Mouse (Mus musculus): ENCODE measurements around the gene Snx18. TPM values are rescaled to one million over a fixed set of nuclear protein-coding genes. Genes with fewer than 3 reads are reported as not detected.
A peak's percentile ranks its signal among the peaks of the same experiment; 100 is the strongest.

Gene Snx18
- polyA plus RNA-seq, 1 experiment from 2014 or later: 31.5 TPM

DNA sequence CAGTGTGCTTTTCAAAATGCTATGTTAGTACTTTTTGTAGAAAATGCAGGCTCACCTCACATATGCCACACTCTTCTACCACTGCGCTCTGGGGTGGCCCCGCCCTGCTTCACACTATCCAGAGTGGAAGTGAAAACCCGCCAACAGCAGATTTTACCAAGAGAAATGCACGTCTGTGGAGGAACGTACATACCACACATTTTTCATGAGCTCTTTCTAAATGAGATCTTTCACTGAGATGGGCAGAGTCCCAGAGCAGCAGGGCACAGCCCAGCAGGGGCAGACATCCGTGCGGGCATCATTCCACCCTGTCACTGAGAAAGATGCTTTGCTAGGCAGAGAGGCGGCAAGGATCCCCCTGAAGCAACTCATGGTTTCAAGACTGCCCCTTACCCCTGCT is 22.4 kb downstream of the Snx18 start:
- 44% methylated on average over 8 of the region's 8 CpGs for WGBS
- peak overlapping the region; percentile 41 for H3K27ac ChIP-seq (replicated peaks; ENCODE audit: low read depth, low read length)
- no peak overlapping the region for H3K4me3 ChIP-seq (ENCODE audit: low read depth, low read length)
- peaks cover 40% of the 10 kb centered on the region for H3K36me3 ChIP-seq (ENCODE audit: control insufficient read depth, insufficient read depth, low read length)
- H3K9ac ChIP-seq (ENCODE audit: low read depth, low read length): no peak overlapping the region
- DNase-seq (ENCODE audit: low spot score) (peak; percentile 62), ATAC-seq (ENCODE audit: low read depth) (peak; percentile 55)
- no peak overlapping the region for H3K4me2 ChIP-seq (ENCODE audit: low read depth, low read length)
- H3K27me3 ChIP-seq (replicated peaks; ENCODE audit: control insufficient read depth, insufficient read depth, low read length): no peaks in the 10 kb centered on the region
- no peaks in the 10 kb centered on the region for H3K9me3 ChIP-seq (ENCODE audit: control insufficient read depth, low read length)
- peaks cover 25% of the 10 kb centered on the region for H3K4me1 ChIP-seq (ENCODE audit: control insufficient read depth, insufficient read depth, low read length)

DNA sequence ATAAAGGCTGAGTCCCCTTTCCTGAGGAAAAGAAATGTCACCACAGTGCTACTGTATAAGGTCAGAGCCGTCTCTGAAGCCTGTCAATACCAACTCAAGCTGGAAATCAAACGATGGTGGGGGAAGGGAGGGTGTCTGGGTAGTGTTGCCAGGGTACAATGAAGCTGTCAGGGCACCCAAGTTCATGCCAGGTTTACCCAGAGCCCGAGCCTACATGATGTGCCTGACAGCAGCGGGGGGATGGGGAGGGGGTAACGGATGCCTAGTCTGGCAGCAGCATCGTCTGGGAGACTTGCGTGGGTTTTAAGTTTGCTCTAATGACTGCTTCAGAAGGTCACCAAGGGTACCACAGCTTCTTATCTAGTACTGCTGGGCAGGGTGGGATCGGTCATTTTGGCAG is 23.1 kb downstream of the Snx18 start:
- ATAC-seq (ENCODE audit: low read depth) (no peak), DNase-seq (ENCODE audit: low spot score) (no peak)
- Histone ChIP-seq H3K36me3 (ENCODE audit: control insufficient read depth, insufficient read depth, low read length) (peaks cover 47% of the 10 kb centered on the region), H3K4me3 (ENCODE audit: low read depth, low read length) (no peak overlapping the region), H3K4me2 (ENCODE audit: low read depth, low read length) (no peak overlapping the region), H3K9me3 (ENCODE audit: control insufficient read depth, low read length) (no peaks in the 10 kb centered on the region), H3K9ac (ENCODE audit: low read depth, low read length) (no peak overlapping the region), H3K27ac (replicated peaks; ENCODE audit: low read depth, low read length) (peak overlapping the region; percentile 40), H3K4me1 (ENCODE audit: control insufficient read depth, insufficient read depth, low read length) (peaks cover 25% of the 10 kb centered on the region), H3K27me3 (replicated peaks; ENCODE audit: control insufficient read depth, insufficient read depth, low read length) (no peaks in the 10 kb centered on the region)
- 75% methylated on average over 8 of the region's 8 CpGs for WGBS

DNA sequence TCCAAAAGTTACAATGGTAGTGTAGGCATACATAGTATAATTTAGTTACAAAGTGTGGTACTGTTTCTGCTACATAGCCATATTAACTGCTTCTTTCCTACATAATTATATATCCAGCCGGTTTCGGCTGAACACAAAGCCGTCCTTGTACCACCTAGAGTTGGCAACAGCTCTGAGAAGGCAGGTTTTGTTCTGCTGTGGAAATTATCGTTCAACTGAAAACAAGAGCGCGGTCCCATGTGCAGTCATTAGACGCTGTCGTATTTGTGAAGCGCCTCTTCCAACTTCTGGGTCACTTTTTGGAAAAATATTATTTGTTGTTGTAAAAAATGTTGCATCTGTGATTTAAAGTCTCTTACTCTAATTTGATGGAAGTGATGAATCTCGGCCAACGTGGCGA is 24.0 kb downstream of the Snx18 start:
- no peak for ATAC-seq (ENCODE audit: low read depth)
- DNase-seq (ENCODE audit: low spot score): no peak
- Histone ChIP-seq H3K27me3 (replicated peaks; ENCODE audit: control insufficient read depth, insufficient read depth, low read length) (no peaks in the 10 kb centered on the region), H3K9me3 (ENCODE audit: control insufficient read depth, low read length) (no peaks in the 10 kb centered on the region), H3K4me3 (ENCODE audit: low read depth, low read length) (no peak overlapping the region), H3K4me1 (ENCODE audit: control insufficient read depth, insufficient read depth, low read length) (peaks cover 25% of the 10 kb centered on the region), H3K4me2 (ENCODE audit: low read depth, low read length) (no peak overlapping the region), H3K27ac (replicated peaks; ENCODE audit: low read depth, low read length) (peak overlapping the region; percentile 40; the same call in 1 of the 2 replicates), H3K36me3 (ENCODE audit: control insufficient read depth, insufficient read depth, low read length) (peaks cover 48% of the 10 kb centered on the region), H3K9ac (ENCODE audit: low read depth, low read length) (no peak overlapping the region)
- 81% methylated on average over 12 of the region's 12 CpGs for WGBS

DNA sequence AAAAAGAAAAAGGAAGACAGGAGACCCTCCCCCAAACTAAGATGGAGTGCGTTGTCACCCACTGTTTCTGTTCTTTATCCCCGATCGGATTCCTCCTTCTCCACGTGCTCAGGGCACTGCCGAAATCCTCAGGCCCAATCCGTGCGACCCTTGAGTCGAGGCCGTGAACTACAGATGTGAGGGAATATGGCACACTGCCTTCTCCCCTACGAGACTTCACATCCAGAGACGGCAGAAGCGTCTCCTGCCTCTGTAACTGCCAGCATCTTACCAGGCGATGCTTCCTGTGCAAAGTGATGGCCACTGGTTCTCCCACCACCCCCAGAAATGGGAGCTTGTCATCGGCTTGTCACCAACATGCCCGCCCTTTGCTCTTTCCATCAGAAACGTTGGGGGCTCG is 24.7 kb downstream of the Snx18 start:
- ATAC-seq (ENCODE audit: low read depth): no peak
- WGBS: 77% methylated on average over 17 of the region's 17 CpGs
- Histone ChIP-seq H3K9ac (ENCODE audit: low read depth, low read length) (no peak overlapping the region), H3K4me1 (ENCODE audit: control insufficient read depth, insufficient read depth, low read length) (peaks cover 25% of the 10 kb centered on the region), H3K9me3 (ENCODE audit: control insufficient read depth, low read length) (no peaks in the 10 kb centered on the region), H3K27me3 (replicated peaks; ENCODE audit: control insufficient read depth, insufficient read depth, low read length) (no peaks in the 10 kb centered on the region), H3K4me3 (ENCODE audit: low read depth, low read length) (no peak overlapping the region), H3K4me2 (ENCODE audit: low read depth, low read length) (no peak overlapping the region), H3K36me3 (ENCODE audit: control insufficient read depth, insufficient read depth, low read length) (peaks cover 47% of the 10 kb centered on the region), H3K27ac (replicated peaks; ENCODE audit: low read depth, low read length) (peak overlapping the region; percentile 44; the same call in 1 of the 2 replicates)
- no peak for DNase-seq (ENCODE audit: low spot score)

DNA sequence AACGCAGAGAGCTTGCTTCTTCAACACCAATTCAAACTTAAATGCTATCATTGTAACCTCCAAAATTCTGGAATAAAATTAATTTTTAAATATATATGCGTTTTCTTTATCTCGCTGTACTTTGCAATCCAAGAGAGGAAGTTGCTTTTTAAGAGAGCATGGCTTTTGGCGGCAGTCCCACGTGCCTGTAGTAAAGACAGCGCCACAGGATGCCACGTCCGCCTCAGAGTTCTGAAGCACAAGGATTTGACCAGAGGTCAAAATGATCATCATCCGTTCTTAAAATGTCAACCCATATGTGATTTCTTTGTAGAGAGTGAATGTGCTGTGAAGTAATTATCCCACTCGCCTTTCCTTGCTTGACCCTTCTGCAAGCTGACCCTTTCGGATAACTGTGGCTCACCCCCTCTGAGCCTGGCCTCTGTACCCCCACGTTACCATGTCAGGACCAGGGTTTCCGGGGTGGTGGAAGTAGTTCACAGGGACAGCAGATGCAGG is 25.6 kb downstream of the Snx18 start:
- H3K9me3 ChIP-seq (ENCODE audit: control insufficient read depth, low read length): no peaks in the 10 kb centered on the region
- ATAC-seq (ENCODE audit: low read depth): no peak
- peaks cover 44% of the 10 kb centered on the region for H3K36me3 ChIP-seq (ENCODE audit: control insufficient read depth, insufficient read depth, low read length)
- no peaks in the 10 kb centered on the region for H3K27me3 ChIP-seq (replicated peaks; ENCODE audit: control insufficient read depth, insufficient read depth, low read length)
- WGBS: 83% methylated on average over 13 of the region's 13 CpGs
- H3K4me3 ChIP-seq (ENCODE audit: low read depth, low read length): no peak overlapping the region
- no peak for DNase-seq (ENCODE audit: low spot score)
- H3K9ac ChIP-seq (ENCODE audit: low read depth, low read length): no peak overlapping the region
- H3K4me2 ChIP-seq (ENCODE audit: low read depth, low read length): no peak overlapping the region
- H3K27ac ChIP-seq (replicated peaks; ENCODE audit: low read depth, low read length): no peak overlapping the region
- peaks cover 28% of the 10 kb centered on the region for H3K4me1 ChIP-seq (ENCODE audit: control insufficient read depth, insufficient read depth, low read length)

DNA sequence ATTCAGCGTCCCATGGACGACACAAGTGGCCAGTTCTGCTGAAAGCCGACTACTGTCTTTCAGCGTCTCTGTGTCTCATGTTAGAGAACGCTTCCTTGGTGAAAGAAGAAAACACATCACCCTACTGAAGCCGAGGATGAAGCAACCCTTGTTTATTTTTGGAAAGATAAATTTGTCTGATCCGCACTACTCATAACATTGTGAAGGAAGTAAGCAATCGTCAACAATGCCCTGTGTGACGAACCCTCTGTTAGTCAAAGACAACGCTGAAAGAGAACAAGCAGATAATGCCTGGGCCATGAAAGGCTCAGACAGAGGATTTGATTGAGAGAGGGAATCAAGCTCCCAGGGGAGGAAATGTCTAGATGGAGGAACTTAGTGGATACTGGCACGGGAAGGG is 27.0 kb downstream of the Snx18 start:
- Histone ChIP-seq H3K36me3 (ENCODE audit: control insufficient read depth, insufficient read depth, low read length) (peaks cover 44% of the 10 kb centered on the region), H3K4me2 (ENCODE audit: low read depth, low read length) (no peak overlapping the region), H3K9ac (ENCODE audit: low read depth, low read length) (no peak overlapping the region), H3K4me1 (ENCODE audit: control insufficient read depth, insufficient read depth, low read length) (peaks cover 26% of the 10 kb centered on the region), H3K27me3 (replicated peaks; ENCODE audit: control insufficient read depth, insufficient read depth, low read length) (no peaks in the 10 kb centered on the region), H3K27ac (replicated peaks; ENCODE audit: low read depth, low read length) (no peak overlapping the region), H3K9me3 (ENCODE audit: control insufficient read depth, low read length) (no peaks in the 10 kb centered on the region), H3K4me3 (ENCODE audit: low read depth, low read length) (no peak overlapping the region)
- ATAC-seq (ENCODE audit: low read depth): no peak
- DNase-seq (ENCODE audit: low spot score): no peak
- 86% methylated on average over 11 of the region's 11 CpGs for WGBS

DNA sequence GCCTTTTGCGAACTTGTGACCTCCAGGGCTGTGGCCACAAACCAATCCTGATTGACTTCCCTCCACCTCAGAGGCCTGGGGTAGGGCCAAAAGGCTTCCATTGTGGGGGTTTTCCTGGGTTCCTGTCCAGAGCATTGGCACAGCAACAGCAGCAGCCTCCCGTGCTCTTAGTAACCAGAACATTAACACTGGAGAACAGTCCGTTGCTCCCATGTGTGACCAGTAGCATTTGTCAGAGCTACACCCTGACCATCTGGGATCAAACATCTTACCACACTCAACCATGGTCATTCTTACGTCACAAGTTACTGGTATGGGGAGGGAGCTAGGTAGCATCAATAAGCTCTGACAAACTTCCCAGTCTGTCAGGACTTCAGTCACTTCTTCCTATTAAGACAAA is 28.1 kb downstream of the Snx18 start:
- 93% methylated on average over 4 of the region's 4 CpGs for WGBS
- no peak overlapping the region for H3K9ac ChIP-seq (ENCODE audit: low read depth, low read length)
- peaks cover 15% of the 10 kb centered on the region for H3K4me1 ChIP-seq (ENCODE audit: control insufficient read depth, insufficient read depth, low read length)
- no peak overlapping the region for H3K27ac ChIP-seq (replicated peaks; ENCODE audit: low read depth, low read length)
- no peak overlapping the region for H3K4me3 ChIP-seq (ENCODE audit: low read depth, low read length)
- no peaks in the 10 kb centered on the region for H3K9me3 ChIP-seq (ENCODE audit: control insufficient read depth, low read length)
- H3K36me3 ChIP-seq (ENCODE audit: control insufficient read depth, insufficient read depth, low read length): peaks cover 44% of the 10 kb centered on the region
- no peak for ATAC-seq (ENCODE audit: low read depth)
- no peak overlapping the region for H3K4me2 ChIP-seq (ENCODE audit: low read depth, low read length)
- H3K27me3 ChIP-seq (replicated peaks; ENCODE audit: control insufficient read depth, insufficient read depth, low read length): no peaks in the 10 kb centered on the region
- DNase-seq (ENCODE audit: low spot score): no peak

DNA sequence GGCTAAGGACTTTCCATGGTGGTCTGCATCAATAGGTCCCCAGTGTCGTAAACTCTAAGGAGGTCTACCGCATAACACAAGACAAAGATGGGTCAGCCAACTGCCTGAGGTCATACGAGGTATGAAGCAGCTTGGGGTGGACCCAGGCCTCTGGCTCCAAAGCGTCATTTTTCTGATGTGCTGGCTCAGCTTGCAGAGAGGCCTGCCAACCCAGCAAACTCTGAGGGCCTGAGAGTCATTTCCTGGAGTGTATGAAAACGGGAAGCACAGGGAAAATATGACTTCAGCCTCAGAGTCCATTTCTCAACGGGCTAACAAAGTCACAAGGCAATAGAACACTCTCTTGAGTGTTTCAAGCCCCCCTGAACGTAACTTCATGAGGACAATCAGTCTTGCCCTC is 28.9 kb downstream of the Snx18 start:
- Histone ChIP-seq H3K4me1 (ENCODE audit: control insufficient read depth, insufficient read depth, low read length) (peaks cover 12% of the 10 kb centered on the region; the same call in 1 of the 2 replicates), H3K27me3 (replicated peaks; ENCODE audit: control insufficient read depth, insufficient read depth, low read length) (no peaks in the 10 kb centered on the region), H3K4me2 (ENCODE audit: low read depth, low read length) (no peak overlapping the region), H3K4me3 (ENCODE audit: low read depth, low read length) (no peak overlapping the region), H3K36me3 (ENCODE audit: control insufficient read depth, insufficient read depth, low read length) (peaks cover 41% of the 10 kb centered on the region), H3K9ac (ENCODE audit: low read depth, low read length) (no peak overlapping the region), H3K9me3 (ENCODE audit: control insufficient read depth, low read length) (no peaks in the 10 kb centered on the region), H3K27ac (replicated peaks; ENCODE audit: low read depth, low read length) (no peak overlapping the region)
- WGBS: 66% methylated on average over 7 of the region's 7 CpGs
- DNase-seq (ENCODE audit: low spot score) (peak; percentile 50), ATAC-seq (ENCODE audit: low read depth) (no peak)

DNA sequence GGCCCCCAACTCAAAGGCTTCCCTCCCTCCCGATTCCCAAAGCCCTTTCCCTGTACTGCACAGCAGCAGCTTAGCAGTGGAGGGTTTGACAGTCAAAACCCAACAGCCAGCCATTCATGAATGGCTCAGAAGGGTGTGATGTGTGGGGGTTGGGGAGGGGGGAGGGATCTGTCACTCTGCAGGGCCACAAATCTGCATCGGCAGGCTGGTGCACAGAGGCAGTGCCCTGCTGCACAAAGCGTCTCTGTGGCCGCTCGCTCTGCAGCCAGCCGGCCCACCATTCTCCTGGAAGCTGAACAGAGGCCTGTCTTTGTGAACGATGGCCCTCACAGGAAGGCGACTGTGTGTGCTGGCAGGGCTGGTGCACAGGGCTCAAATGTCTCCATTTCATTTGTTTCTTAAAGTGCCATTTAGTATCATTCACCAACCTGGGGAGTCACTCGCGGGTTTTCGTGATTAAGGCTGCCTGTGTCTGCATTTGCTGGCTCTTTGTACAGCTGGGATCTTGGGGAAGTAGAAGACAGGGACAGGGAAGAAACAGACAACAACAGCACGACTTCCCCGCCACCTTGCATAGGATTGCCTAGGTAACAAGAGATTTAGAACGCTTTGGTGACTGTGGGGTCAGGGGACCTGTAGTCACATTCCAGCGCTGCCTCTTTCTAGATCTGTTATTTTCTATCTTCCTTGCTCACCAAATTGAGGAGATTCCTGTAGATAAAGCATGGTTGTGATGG is 31.0 kb downstream of the Snx18 start:
- DNase-seq (ENCODE audit: low spot score) (peak; percentile 68), ATAC-seq (ENCODE audit: low read depth) (peak; percentile 80)
- Histone ChIP-seq H3K27me3 (replicated peaks; ENCODE audit: control insufficient read depth, insufficient read depth, low read length) (no peaks in the 10 kb centered on the region), H3K4me2 (ENCODE audit: low read depth, low read length) (no peak overlapping the region), H3K36me3 (ENCODE audit: control insufficient read depth, insufficient read depth, low read length) (peaks cover 20% of the 10 kb centered on the region), H3K4me3 (ENCODE audit: low read depth, low read length) (no peak overlapping the region), H3K9ac (ENCODE audit: low read depth, low read length) (peak overlapping the region; percentile 28; the same call in 1 of the 2 replicates), H3K9me3 (ENCODE audit: control insufficient read depth, low read length) (no peaks in the 10 kb centered on the region), H3K27ac (replicated peaks; ENCODE audit: low read depth, low read length) (0 out of 2 replicates have a peak overlapping the region, but pooled peaks have one; percentile 3), H3K4me1 (ENCODE audit: control insufficient read depth, insufficient read depth, low read length) (peaks cover 12% of the 10 kb centered on the region; the same call in 1 of the 2 replicates)
- WGBS: 19% methylated on average over 15 of the region's 15 CpGs

All from embryonic facial prominence, embryonic 14.5 days (tissue).